Mouse (Mus musculus) small intestine, adult 2 months (tissue): Measurements from ENCODE around the gene Cchcr1. TPM values are rescaled to one million over a fixed set of nuclear protein-coding genes. Genes with fewer than 3 reads are reported as not detected.

Source experiments
- H3K27ac ChIP-seq: fragments of 200-500 bp; 2 replicates; pipeline ENCODE4 v1.5.1; 2012; ENCODE audit warnings: low read depth, low read length, control low read depth, inconsistent platforms; ENCODE audit not compliant: insufficient read depth
- H3K27me3 ChIP-seq: fragments of 200-500 bp; 2 replicates; pipeline ENCODE4 v1.6.1; 2012; ENCODE audit warnings: mild to moderate bottlenecking, moderate library complexity, low read length, inconsistent platforms; ENCODE audit not compliant: control insufficient read depth, insufficient read depth
- H3K36me3 ChIP-seq: fragments of 200-500 bp; 2 replicates; pipeline ENCODE4 v1.6.1; 2012; ENCODE audit warnings: mild to moderate bottlenecking, low read length, control low read depth, inconsistent platforms; ENCODE audit not compliant: control insufficient read depth, insufficient read depth
- H3K4me1 ChIP-seq: fragments of 200-500 bp; 2 replicates; pipeline ENCODE4 v1.6.1; 2012; ENCODE audit warnings: low read length, inconsistent platforms, mixed read lengths; ENCODE audit not compliant: control insufficient read depth, insufficient read depth, insufficient read length
- H3K4me3 ChIP-seq: fragments of 200-500 bp; 2 replicates; pipeline ENCODE4 v1.5.1; 2012; ENCODE audit warnings: low read depth, mild to moderate bottlenecking, control low read depth, inconsistent platforms, low read length, moderate library complexity
- CTCF ChIP-seq: fragments of 200-500 bp; IDR thresholded peaks from 2 replicates; pipeline ENCODE4 v1.5.1; 2012; ENCODE audit warnings: low read depth, mild to moderate bottlenecking, control low read depth, inconsistent platforms, low read length, moderate library complexity, mixed read lengths; ENCODE audit not compliant: insufficient replicate concordance, insufficient read length; ENCODE audit errors: extremely low read depth
- POLR2A ChIP-seq: fragments of 200-500 bp; IDR thresholded peaks from 2 replicates; pipeline ENCODE4 v1.6.1; 2012; ENCODE audit warnings: low read depth, mild to moderate bottlenecking, control low read depth, inconsistent platforms, low read length, moderate library complexity
- WGBS: fragments of 180-500 bp; shearing (Covaris S2); methylation state at CpG from one replicate; pipeline ENCODE4 v1.1.7; 2018; 5-methylcytosine and 5-hydroxymethylcytosine counted together
- polyA plus RNA-seq: library from polyadenylated mRNA; depleted of rRNA; stranded (reverse); fragments of >200 nt; gene quantifications from 2 replicates; pipeline ENCODE4 v1.2.3, GENCODE M21; 2012

The Cchcr1 gene
- polyA plus RNA-seq, 1 experiment, result 3.5 TPM

- no peak overlapping the region for H3K27ac ChIP-seq
- WGBS, result 93% methylated on average over 18 of the region's 18 CpGs
- peaks cover 19% of the 10 kb centered on the region for H3K4me1 ChIP-seq
- H3K27me3 ChIP-seq, result no peaks in the 10 kb centered on the region
- H3K4me3 ChIP-seq, result no peak overlapping the region
- no peak for TF ChIP-seq POLR2A
- no peak for TF ChIP-seq CTCF
- H3K36me3 ChIP-seq, result no peaks in the 10 kb centered on the region
Observed at GRCm38 (mm10) chr17:35554761-35555397, 38.0 kb downstream of the Cchcr1 start.

DNA sequence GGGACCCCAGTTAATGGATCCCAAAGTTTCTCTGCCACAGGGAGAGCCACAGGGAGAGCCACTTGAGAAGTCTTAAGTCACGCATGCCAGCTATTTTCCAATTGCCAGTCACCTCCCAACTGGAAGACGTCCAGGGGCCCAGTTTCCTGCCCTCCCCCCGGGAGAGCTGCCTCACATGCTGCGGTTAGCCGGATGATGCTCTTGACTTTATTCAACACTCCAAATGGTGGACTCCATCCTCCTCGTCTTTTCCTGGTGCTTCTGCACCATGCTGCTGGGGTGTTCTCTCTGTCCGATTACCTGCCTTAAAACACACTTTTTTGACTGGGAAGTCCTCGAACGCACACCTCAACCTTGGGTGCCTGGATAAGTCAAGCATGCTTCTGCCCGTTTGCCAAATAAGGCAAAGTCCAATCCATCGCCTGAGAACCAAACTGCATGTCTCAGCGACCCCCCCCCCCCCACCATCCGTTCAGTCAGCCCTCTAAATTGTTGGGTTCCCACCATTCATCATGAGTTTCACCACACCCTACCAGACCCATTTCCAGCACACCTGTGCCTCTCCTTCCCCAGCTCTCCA is 39.4 kb downstream of the Cchcr1 start:
- H3K4me3 ChIP-seq, result no peak overlapping the region

GRCm38 (mm10) chr17:35556812-35557211 is 39.9 kb downstream of the Cchcr1 start:
- Histone ChIP-seq H3K27ac (peak overlapping the region; percentile 33; the same call in 1 of the 2 replicates), H3K4me3 (peak overlapping the region; percentile 33), H3K4me1 (peaks cover 14% of the 10 kb centered on the region), H3K27me3 (no peaks in the 10 kb centered on the region), H3K36me3 (no peaks in the 10 kb centered on the region)
- TF ChIP-seq POLR2A (no peak), CTCF (peak; percentile 99; the same call in 1 of the 2 replicates)
- 6% methylated on average over 5 of the region's 5 CpGs for WGBS

More for the DNA sequence above, 39.4 kb downstream of the Cchcr1 start:
- Histone ChIP-seq H3K4me1 (peaks cover 14% of the 10 kb centered on the region), H3K27me3 (no peaks in the 10 kb centered on the region), H3K27ac (no peak overlapping the region), H3K36me3 (no peaks in the 10 kb centered on the region)
- no peak for TF ChIP-seq CTCF
- TF ChIP-seq POLR2A, result no peak
- WGBS, result 27% methylated on average over 13 of the region's 13 CpGs

- H3K4me3 ChIP-seq, result peak overlapping the region; percentile 33
- WGBS, result 32% methylated on average over 9 of the region's 9 CpGs
- no peaks in the 10 kb centered on the region for H3K27me3 ChIP-seq
- no peak for TF ChIP-seq CTCF
- no peak for TF ChIP-seq POLR2A
- peak overlapping the region; percentile 33; the same call in 1 of the 2 replicates for H3K27ac ChIP-seq
- H3K4me1 ChIP-seq, result peaks cover 14% of the 10 kb centered on the region
- H3K36me3 ChIP-seq, result no peaks in the 10 kb centered on the region
Observed at GRCm38 (mm10) chr17:35557351-35557750, 40.5 kb downstream of the Cchcr1 start.

GRCm38 (mm10) chr17:35558216-35558615 is 41.3 kb downstream of the Cchcr1 start:
- Histone ChIP-seq H3K4me1 (peaks cover 14% of the 10 kb centered on the region), H3K36me3 (no peaks in the 10 kb centered on the region), H3K27ac (no peak overlapping the region), H3K27me3 (no peaks in the 10 kb centered on the region), H3K4me3 (no peak overlapping the region)
- no peak for TF ChIP-seq POLR2A
- TF ChIP-seq CTCF, result no peak
- 62% methylated on average over 8 of the region's 8 CpGs for WGBS

DNA sequence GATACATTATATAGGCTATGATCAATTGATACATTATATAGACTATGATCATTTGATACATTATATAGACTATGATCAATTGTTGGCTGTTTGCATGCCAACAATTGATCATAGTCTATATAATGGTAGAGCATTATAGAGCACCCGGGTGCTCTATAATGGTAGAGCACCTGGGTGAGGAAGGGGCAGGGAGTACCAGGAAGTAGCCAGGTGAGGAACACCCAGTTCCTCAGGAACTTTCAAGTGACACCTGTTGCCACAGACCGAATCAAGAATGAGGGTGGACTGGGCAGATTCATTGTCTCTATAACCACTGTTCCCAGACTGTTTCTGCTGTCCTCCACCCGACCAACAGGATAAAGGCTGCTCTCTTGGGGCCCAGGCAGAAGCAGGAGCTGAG is 50.2 kb downstream of the Cchcr1 start, which contains the start of gene 2300002M23Rik:
Gene 2300002M23Rik, plus strand, starts transcription at position 301 of the 400 bp plus-strand sequence.
- TF ChIP-seq POLR2A (no peak), CTCF (no peak)
- WGBS, result 35% methylated on average over 3 of the region's 3 CpGs
- no peak within 1 kb of the TSS for H3K27ac ChIP-seq
- H3K27me3 ChIP-seq, result 0 out of 2 replicates have a peak, but pooled peaks cover 5% of the 10 kb centered on the region
- no peak within 1 kb of the TSS for H3K4me3 ChIP-seq
- no peaks in the 10 kb centered on the region for H3K4me1 ChIP-seq
- no peaks in the 10 kb centered on the region for H3K36me3 ChIP-seq

DNA sequence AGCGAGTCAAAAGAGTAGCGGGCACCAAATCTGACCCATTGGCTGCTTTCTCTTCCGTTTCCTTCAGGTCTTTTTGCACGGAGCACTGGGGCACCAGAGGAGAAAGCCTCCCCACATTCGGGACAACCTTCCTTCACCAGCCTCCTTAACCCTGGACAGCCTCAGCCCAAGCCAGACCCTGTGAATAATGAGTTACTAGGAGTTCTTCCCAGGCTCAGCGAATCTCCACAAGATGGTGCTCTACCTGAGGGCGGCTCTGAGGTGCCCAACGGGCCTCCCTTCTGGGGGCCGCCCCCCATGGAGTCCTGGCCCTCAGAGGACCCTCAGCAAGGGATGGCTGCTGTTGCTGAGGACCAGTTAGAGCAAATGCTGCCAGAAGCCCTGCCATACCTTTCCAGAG is 50.9 kb downstream of the Cchcr1 start:
- Histone ChIP-seq H3K4me1 (no peaks in the 10 kb centered on the region), H3K27ac (no peak overlapping the region), H3K4me3 (no peak overlapping the region), H3K36me3 (no peaks in the 10 kb centered on the region), H3K27me3 (0 out of 2 replicates have a peak, but pooled peaks cover 5% of the 10 kb centered on the region)
- TF ChIP-seq POLR2A (no peak), CTCF (no peak)
- WGBS, result 50% methylated on average over 9 of the region's 9 CpGs
